Comparison of ENCODE assay signal across 23 mouse cellular contexts in the genomic region with DNA sequence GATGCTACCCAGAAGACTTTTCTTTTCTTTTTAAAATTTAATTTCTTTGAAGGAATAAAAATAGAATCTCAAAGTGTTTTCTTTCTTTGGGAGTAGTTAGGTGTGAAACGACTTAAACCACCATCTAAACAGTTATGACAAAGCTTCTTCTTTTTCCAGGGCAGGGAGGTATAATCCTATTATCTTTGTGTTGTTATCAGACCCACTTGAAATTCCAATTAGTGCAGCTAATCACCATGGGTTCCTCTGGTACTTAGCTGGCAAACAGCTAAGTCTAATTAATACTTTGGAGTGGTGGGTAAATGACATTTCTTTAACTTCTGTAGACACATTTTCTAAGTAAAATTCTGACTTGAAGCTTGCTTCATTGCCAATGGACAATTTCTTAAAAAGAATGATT.
A peak's percentile ranks its signal among the peaks of the same experiment; 100 is the strongest.
DNase-seq lines count a peak whose midpoint lies in the region; ATAC-seq and TF ChIP-seq lines count a peak whose summit lies in the region.
"Had no signal": no experiment of that assay in that cellular context is flagged by ENCODE, and none has a peak within 500 bp of the region (broad histone marks: within the 10 kb centered on the region; RNA-seq: fewer than 3 reads in every experiment).

No protein-coding gene starts in this region.

- H3K4me2 ChIP-seq in midbrain, postnatal 0 days (ENCODE audit: low read depth, low read length, poor library complexity, severe bottlenecking): no peak overlapping the region
- H3K4me2 ChIP-seq in midbrain, embryonic 11.5 days: no peak overlapping the region
- H3K4me2 ChIP-seq: embryonic facial prominence, embryonic 13.5 days; embryonic facial prominence, embryonic 15.5 days; forebrain, embryonic 13.5 days had no signal

- H3K36me3 ChIP-seq in midbrain, postnatal 0 days (ENCODE audit: insufficient read depth, low read length): no peaks in the 10 kb centered on the region
- no peaks in the 10 kb centered on the region for H3K36me3 ChIP-seq in midbrain, embryonic 11.5 days (ENCODE audit: control insufficient read depth, insufficient read depth, low read length)
- H3K36me3 ChIP-seq: embryonic facial prominence, embryonic 13.5 days; embryonic facial prominence, embryonic 15.5 days; G1E had no signal

- no peak overlapping the region for H3K27ac ChIP-seq in midbrain, postnatal 0 days (ENCODE audit: low read depth, low read length)
- no peak overlapping the region for H3K27ac ChIP-seq in midbrain, embryonic 11.5 days (ENCODE audit: low read depth, low read length)
- H3K27ac ChIP-seq: embryonic facial prominence, embryonic 13.5 days; embryonic facial prominence, embryonic 15.5 days; forebrain, embryonic 13.5 days had no signal

- 9% methylated on average over 1 of the region's 1 CpGs for WGBS in midbrain, postnatal 0 days
- 3% methylated on average over 1 of the region's 1 CpGs for WGBS in midbrain, embryonic 11.5 days

- no peak overlapping the region for H3K4me3 ChIP-seq in midbrain, postnatal 0 days (ENCODE audit: low read depth, low read length)
- no peak overlapping the region for H3K4me3 ChIP-seq in midbrain, embryonic 11.5 days (ENCODE audit: low read depth, low read length)
- H3K4me3 ChIP-seq: embryonic facial prominence, embryonic 13.5 days; embryonic facial prominence, embryonic 15.5 days; erythroblast, embryonic 14.5 days; forebrain, embryonic 13.5 days had no signal

- no peaks in the 10 kb centered on the region for H3K27me3 ChIP-seq in midbrain, postnatal 0 days (ENCODE audit: insufficient read depth, low read length)
- H3K27me3 ChIP-seq in midbrain, embryonic 11.5 days (ENCODE audit: control insufficient read depth, insufficient read depth, low read length): no peaks in the 10 kb centered on the region; the same call in 1 of the 2 replicates
- H3K27me3 ChIP-seq: embryonic facial prominence, embryonic 13.5 days; embryonic facial prominence, embryonic 15.5 days; forebrain, embryonic 13.5 days had no signal

- no peaks in the 10 kb centered on the region for H3K4me1 ChIP-seq in midbrain, postnatal 0 days (ENCODE audit: insufficient read depth, low read length)
- H3K4me1 ChIP-seq in midbrain, embryonic 11.5 days (ENCODE audit: control insufficient read depth, insufficient read depth, low read length): peaks cover 16% of the 10 kb centered on the region
- H3K4me1 ChIP-seq: embryonic facial prominence, embryonic 13.5 days; embryonic facial prominence, embryonic 15.5 days had no signal

- no peaks in the 10 kb centered on the region for H3K9me3 ChIP-seq in midbrain, postnatal 0 days (ENCODE audit: low read length)
- H3K9me3 ChIP-seq in midbrain, embryonic 11.5 days (ENCODE audit: control insufficient read depth, low read length): no peaks in the 10 kb centered on the region
- H3K9me3 ChIP-seq: embryonic facial prominence, embryonic 13.5 days; embryonic facial prominence, embryonic 15.5 days; forebrain, embryonic 13.5 days had no signal

- H3K9ac ChIP-seq in midbrain, postnatal 0 days (replicated peaks; ENCODE audit: low read length, poor library complexity, severe bottlenecking): no peak overlapping the region
- no peak overlapping the region for H3K9ac ChIP-seq in midbrain, embryonic 11.5 days (ENCODE audit: low read length)
- H3K9ac ChIP-seq: embryonic facial prominence, embryonic 13.5 days; embryonic facial prominence, embryonic 15.5 days; forebrain, embryonic 13.5 days had no signal

- peak; percentile 15 for DNase-seq in midbrain, postnatal 0 days (ENCODE audit: low spot score)
- no peak for DNase-seq in midbrain, embryonic 11.5 days (ENCODE audit: low spot score, missing footprints)
- DNase-seq in retina, embryonic 14.5 days (ENCODE audit: low spot score): peak; percentile 33
- DNase-seq in yolk sac, embryonic 10.5 days (ENCODE audit: low spot score): no peak
- DNase-seq: adrenal gland, adult 8-10 months; adrenal gland, postnatal 14 days; adrenal gland, postnatal 36 days; cerebellum, adult 11 months; cerebellum, adult 18-20 months; cerebellum, adult 8-10 months; cerebellum, adult 9-11 months; cerebellum, postnatal 14 days; cerebellum, postnatal 36 days; embryo, embryonic 11 days had no signal

- ATAC-seq in midbrain, postnatal 0 days (ENCODE audit: low FRiP score): no peak
- no peak for ATAC-seq in midbrain, embryonic 11.5 days (ENCODE audit: low FRiP score)
- ATAC-seq in CD4-positive, CD25-positive, alpha-beta regulatory T cell, adult 4 months: no peak
- ATAC-seq: activated CD4-positive, CD25-positive, alpha-beta regulatory T cell, adult 4 months; forebrain, embryonic 16.5 days; Patski had no signal

- TF ChIP-seq CTCF in midbrain, postnatal 0 days (IDR thresholded peaks at IDR 0.05): no peak

Comparison
In these comparisons a context has a peak if more than half of its experiments do, and no peak if none do; other contexts are left out.
1. DNase-seq: peak in midbrain, postnatal 0 days (single experiment) and retina, embryonic 14.5 days (single experiment); none in midbrain, embryonic 11.5 days (single experiment) and yolk sac, embryonic 10.5 days (single experiment).